Mouse (Mus musculus) kidney, embryonic 14.5 days (tissue): ENCODE measurements at regions not wholly inside any gene's neighbourhood (a gene's known extent, or its start where the extent isn't known, plus 50 kb on each side); places are given as distances from the start of the nearest gene placed in this dataset.
A peak's percentile ranks its signal among the peaks of the same experiment; 100 is the strongest.

Experiments used
- ATAC-seq: fragments of 200-750 bp; cut with Nextera tagmentation; 2 replicates; pipeline ENCODE4 v1.8.0; 2017; ENCODE audit warnings: moderate number of reproducible peaks, mild to moderate bottlenecking, moderate TSS enrichment, moderate library complexity; ENCODE audit not compliant: low FRiP score, low TSS enrichment
- H3K27ac ChIP-seq: fragments of 300-500 bp; sonication (generic); 2 replicates; pipeline ENCODE4 v1.5.1; 2014; ENCODE audit warnings: low read depth, mild to moderate bottlenecking, low read length, moderate library complexity, mixed read lengths
- H3K27me3 ChIP-seq: fragments of 300-500 bp; sonication (generic); 2 replicates; pipeline ENCODE4 v1.6.1; 2014; ENCODE audit warnings: mild to moderate bottlenecking, low read length; ENCODE audit not compliant: control insufficient read depth, insufficient read depth
- H3K36me3 ChIP-seq: fragments of 300-500 bp; sonication (generic); 2 replicates; pipeline ENCODE4 v1.6.1; 2014; ENCODE audit warnings: low read length, mixed read lengths; ENCODE audit not compliant: control insufficient read depth, insufficient read depth
- H3K4me1 ChIP-seq: fragments of 300-500 bp; sonication (generic); 2 replicates; pipeline ENCODE4 v1.6.1; 2014; ENCODE audit warnings: low read length, mixed read lengths; ENCODE audit not compliant: control insufficient read depth, insufficient read depth
- H3K4me2 ChIP-seq: fragments of 300-500 bp; sonication (generic); replicated peaks from 2 replicates; pipeline ENCODE4 v1.6.1; 2014; ENCODE audit warnings: low read depth, mild to moderate bottlenecking, low read length
- H3K4me3 ChIP-seq: fragments of 300-500 bp; sonication (generic); 2 replicates; pipeline ENCODE4 v1.5.1; 2014; ENCODE audit warnings: mild to moderate bottlenecking, low read length
- H3K9ac ChIP-seq: fragments of 300-500 bp; sonication (generic); 2 replicates; pipeline ENCODE4 v1.6.1; 2014; ENCODE audit warnings: low read depth, mild to moderate bottlenecking, low read length, moderate library complexity
- H3K9me3 ChIP-seq: fragments of 300-500 bp; sonication (generic); 2 replicates; pipeline ENCODE4 v1.6.1; 2016; ENCODE audit warnings: low read length; ENCODE audit not compliant: control insufficient read depth
- WGBS: fragments of 180-500 bp; shearing (Covaris S2); extraction: QIAGEN DNeasy Blood & Tissue Kit; methylation state at CpG from one replicate; pipeline ENCODE4 v1.1.7; 2014; 5-methylcytosine and 5-hydroxymethylcytosine counted together

DNA sequence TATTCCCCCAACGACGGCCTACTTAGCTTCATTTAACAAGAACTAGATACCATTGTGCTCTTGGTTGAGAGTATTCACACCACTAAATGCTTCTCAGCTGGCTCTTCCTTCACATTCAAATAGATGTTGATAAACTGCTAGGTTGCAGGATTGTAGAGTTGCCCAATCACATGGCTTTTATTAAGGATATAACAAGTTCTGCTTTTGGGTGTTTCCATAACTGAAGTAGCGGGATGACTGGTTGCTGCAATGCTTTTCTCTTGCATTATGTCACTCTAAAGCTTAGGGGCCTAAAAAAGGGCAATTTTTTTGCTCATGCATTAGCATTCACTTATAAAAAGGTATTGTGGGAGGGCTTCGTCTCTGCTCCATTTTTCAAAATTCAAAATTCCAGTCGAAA, 641.9 kb downstream of the Robo2 start:
- Histone ChIP-seq H3K4me3 (no peak overlapping the region), H3K4me1 (no peaks in the 10 kb centered on the region), H3K27me3 (no peaks in the 10 kb centered on the region), H3K36me3 (no peaks in the 10 kb centered on the region), H3K27ac (no peak overlapping the region), H3K4me2 (no peak overlapping the region), H3K9ac (no peak overlapping the region), H3K9me3 (no peaks in the 10 kb centered on the region)
- no peak for ATAC-seq
- WGBS = 88% methylated on average over 5 of the region's 5 CpGs

DNA sequence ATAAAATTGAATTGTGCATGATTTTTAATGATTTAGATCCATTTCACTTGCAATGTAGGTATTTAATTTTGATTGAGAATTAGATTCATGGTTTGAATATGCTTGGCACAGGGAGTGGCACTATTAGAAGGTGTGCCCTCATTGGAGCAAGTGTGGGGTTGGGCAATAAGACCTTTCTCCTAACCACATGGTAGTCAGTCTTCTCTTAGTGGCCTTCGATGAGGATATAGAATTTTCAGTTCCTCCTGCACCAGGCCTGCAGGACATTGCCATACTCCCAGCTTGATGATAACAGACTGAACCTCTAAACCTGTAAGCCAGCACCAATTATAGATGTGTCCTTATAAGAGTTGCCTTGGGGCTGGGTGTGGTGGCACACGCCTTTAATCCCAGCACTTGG, 642.9 kb downstream of the Robo2 start:
- no peaks in the 10 kb centered on the region for H3K9me3 ChIP-seq
- 93% methylated on average over 2 of the region's 2 CpGs for WGBS
- no peak overlapping the region for H3K9ac ChIP-seq
- no peaks in the 10 kb centered on the region for H3K36me3 ChIP-seq
- no peak for ATAC-seq
- no peaks in the 10 kb centered on the region for H3K27me3 ChIP-seq
- H3K4me2 ChIP-seq = no peak overlapping the region
- no peak overlapping the region for H3K27ac ChIP-seq
- H3K4me3 ChIP-seq = no peak overlapping the region
- H3K4me1 ChIP-seq = no peaks in the 10 kb centered on the region

DNA sequence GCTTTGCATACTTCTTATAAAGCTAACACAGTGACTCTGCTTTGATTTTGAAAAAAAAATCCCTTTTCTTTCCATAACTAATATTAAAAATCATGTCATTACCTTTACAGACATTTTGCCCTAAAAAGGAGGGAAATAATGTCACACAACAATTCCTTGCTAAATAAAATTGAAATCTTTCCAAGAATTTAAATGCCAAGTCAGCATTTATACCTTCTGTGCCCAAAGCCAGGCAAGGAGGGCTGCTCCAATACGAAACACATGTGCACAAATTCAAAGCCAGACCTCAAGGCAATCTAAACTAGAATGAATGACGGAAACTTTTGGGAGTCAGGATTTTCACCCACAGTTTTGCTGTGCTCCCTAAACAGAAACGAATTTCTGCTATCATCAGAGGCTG, 646.4 kb downstream of the Robo2 start:
- no peak overlapping the region for H3K9ac ChIP-seq
- no peaks in the 10 kb centered on the region for H3K27me3 ChIP-seq
- no peak for ATAC-seq
- H3K9me3 ChIP-seq = no peaks in the 10 kb centered on the region
- no peak overlapping the region for H3K27ac ChIP-seq
- H3K4me3 ChIP-seq = no peak overlapping the region
- WGBS = 88% methylated on average over 3 of the region's 3 CpGs
- H3K4me1 ChIP-seq = no peaks in the 10 kb centered on the region
- H3K36me3 ChIP-seq = no peaks in the 10 kb centered on the region
- no peak overlapping the region for H3K4me2 ChIP-seq

DNA sequence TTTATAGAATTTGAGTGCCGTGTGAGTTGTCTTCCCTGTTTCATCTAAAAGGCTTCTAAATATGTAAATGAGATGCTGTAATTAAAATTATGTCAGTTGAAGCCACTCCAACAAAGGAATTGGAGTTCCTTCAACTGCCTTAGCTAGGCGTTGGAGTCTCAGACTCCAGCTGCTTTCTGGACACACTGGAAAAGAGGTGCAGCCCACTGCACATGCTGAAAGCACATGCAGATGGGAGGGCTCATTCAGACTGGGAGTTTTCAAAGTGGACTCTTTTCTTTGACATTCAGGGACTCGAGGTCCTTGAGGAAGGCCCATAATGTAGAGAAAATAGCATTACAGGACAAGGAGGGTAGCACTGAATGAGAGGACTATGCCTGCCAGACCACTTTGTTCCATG, 650.7 kb downstream of the Robo2 start:
- H3K4me3 ChIP-seq = no peak overlapping the region
- no peaks in the 10 kb centered on the region for H3K4me1 ChIP-seq
- H3K27me3 ChIP-seq = no peaks in the 10 kb centered on the region
- H3K4me2 ChIP-seq = no peak overlapping the region
- no peaks in the 10 kb centered on the region for H3K36me3 ChIP-seq
- no peak for ATAC-seq
- H3K9me3 ChIP-seq = no peaks in the 10 kb centered on the region
- 77% methylated on average over 3 of the region's 3 CpGs for WGBS
- no peak overlapping the region for H3K9ac ChIP-seq
- H3K27ac ChIP-seq = no peak overlapping the region

DNA sequence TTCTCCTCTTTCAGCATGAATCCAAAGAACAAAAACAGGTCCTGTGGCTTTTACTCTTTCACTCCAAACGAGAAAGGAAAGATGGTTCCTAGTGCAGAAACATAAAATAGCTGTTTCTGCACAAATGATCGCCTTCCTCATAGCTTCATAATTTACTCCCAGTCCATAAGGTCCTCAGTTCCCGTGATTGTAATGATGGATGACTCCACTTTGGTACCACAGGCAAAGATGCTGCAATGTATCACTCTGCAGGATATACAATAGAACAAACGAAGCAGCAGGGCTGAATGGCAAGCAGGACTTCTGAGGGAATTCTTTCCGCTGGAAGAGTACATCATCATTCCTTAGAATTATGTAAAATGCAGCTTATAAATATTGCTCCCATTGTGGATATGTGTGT, 652.8 kb downstream of the Robo2 start:
- no peak overlapping the region for H3K27ac ChIP-seq
- H3K4me2 ChIP-seq = no peak overlapping the region
- H3K36me3 ChIP-seq = no peaks in the 10 kb centered on the region
- no peaks in the 10 kb centered on the region for H3K9me3 ChIP-seq
- ATAC-seq = no peak
- no peak overlapping the region for H3K9ac ChIP-seq
- no peaks in the 10 kb centered on the region for H3K27me3 ChIP-seq
- WGBS = 54% methylated on average over 5 of the region's 5 CpGs
- no peak overlapping the region for H3K4me3 ChIP-seq
- H3K4me1 ChIP-seq = no peaks in the 10 kb centered on the region

DNA sequence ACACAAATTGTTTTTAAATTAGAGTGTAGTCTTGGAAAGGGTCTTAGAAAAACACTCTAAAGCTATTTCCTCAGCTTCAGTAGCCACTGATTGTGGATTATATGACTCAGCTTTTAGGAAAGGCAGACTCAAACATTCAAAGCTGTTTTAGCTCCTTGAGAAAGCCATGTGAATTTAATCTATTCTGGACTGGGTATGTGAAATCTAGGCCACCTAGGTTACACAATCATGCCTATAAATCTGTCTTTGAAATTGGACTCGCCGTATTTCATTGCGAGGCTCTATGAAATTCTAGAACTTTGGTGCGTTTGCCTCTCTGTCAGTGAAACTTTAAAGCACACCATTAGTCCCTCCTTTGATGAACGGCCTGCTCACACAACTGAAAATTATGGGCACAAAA, 657.3 kb downstream of the Robo2 start:
- Histone ChIP-seq H3K36me3 (no peaks in the 10 kb centered on the region), H3K4me2 (no peak overlapping the region), H3K27me3 (no peaks in the 10 kb centered on the region), H3K9me3 (no peaks in the 10 kb centered on the region), H3K9ac (no peak overlapping the region), H3K4me1 (no peaks in the 10 kb centered on the region), H3K4me3 (no peak overlapping the region), H3K27ac (no peak overlapping the region)
- WGBS = 17% methylated on average over 5 of the region's 5 CpGs
- peak; percentile 75; the same call in 1 of the 2 replicates for ATAC-seq

DNA sequence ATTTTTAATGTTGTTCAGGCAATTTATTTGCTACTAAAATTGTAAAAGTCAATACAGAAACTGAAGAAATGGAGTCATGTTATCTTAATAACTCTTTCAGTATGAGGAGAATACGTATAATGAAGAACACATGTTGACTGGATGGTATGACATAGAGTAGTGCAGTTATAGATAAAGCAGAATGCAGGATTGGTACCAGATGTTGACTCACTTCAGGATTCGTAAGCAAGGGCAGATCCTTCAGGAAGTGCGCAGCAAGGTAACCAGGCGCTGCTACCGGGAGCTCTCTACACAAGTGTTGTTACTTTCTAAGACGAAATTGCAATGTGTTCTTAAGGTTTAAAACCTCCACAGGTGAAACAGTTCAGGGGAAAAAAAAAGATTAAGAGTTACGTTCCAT, 683.3 kb downstream of the Robo2 start:
- H3K4me3 ChIP-seq = no peak overlapping the region
- WGBS = 82% methylated on average over 7 of the region's 7 CpGs
- no peaks in the 10 kb centered on the region for H3K4me1 ChIP-seq
- H3K36me3 ChIP-seq = no peaks in the 10 kb centered on the region
- ATAC-seq = no peak
- H3K27me3 ChIP-seq = no peaks in the 10 kb centered on the region
- H3K27ac ChIP-seq = no peak overlapping the region
- no peak overlapping the region for H3K9ac ChIP-seq
- H3K4me2 ChIP-seq = no peak overlapping the region
- no peaks in the 10 kb centered on the region for H3K9me3 ChIP-seq

DNA sequence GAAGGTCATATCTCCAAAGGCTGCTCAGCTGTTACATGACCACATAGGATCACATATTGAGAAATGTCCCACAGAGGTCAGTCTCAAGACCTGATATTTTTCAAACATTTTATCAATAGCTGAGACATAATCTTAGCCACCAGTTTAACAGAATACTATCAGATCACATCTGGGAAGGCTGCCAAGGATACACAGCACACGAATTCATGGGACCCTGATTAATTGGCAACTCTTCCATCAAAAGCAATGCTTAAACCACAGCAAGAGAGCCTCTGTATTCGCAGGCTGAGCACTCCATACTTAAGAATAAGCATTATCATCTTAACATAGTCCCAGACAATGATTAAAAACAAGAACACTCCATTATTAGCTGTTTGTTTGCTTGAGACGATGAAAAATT, 691.9 kb downstream of the Robo2 start:
- Histone ChIP-seq H3K4me3 (no peak overlapping the region), H3K4me1 (no peaks in the 10 kb centered on the region), H3K9ac (no peak overlapping the region), H3K27me3 (no peaks in the 10 kb centered on the region), H3K27ac (no peak overlapping the region), H3K4me2 (no peak overlapping the region), H3K9me3 (no peaks in the 10 kb centered on the region), H3K36me3 (no peaks in the 10 kb centered on the region)
- WGBS = 70% methylated on average over 3 of the region's 3 CpGs
- no peak for ATAC-seq

DNA sequence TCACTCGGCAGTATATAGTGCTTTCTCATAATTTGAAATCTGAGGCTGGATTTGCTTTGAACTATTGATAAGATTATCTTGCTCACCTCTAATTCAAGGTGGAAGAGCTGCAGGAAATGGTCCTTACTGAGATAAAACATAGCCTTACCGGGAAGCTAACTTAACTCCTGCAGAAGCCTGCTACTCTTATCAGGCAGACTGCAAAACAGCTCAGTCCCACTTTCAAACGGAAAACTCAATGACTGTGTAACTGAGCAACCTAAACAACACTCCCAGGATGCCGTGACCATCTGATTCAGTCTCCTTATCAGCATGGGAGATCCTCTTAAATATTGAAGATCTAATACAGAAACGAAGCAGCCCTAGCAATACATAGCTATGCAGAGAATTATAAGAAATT, 695.3 kb downstream of the Robo2 start:
- Histone ChIP-seq H3K9me3 (no peaks in the 10 kb centered on the region), H3K27me3 (no peaks in the 10 kb centered on the region), H3K4me3 (no peak overlapping the region), H3K36me3 (no peaks in the 10 kb centered on the region), H3K4me2 (no peak overlapping the region), H3K4me1 (no peaks in the 10 kb centered on the region), H3K27ac (no peak overlapping the region), H3K9ac (no peak overlapping the region)
- no peak for ATAC-seq
- WGBS = 64% methylated on average over 5 of the region's 5 CpGs

DNA sequence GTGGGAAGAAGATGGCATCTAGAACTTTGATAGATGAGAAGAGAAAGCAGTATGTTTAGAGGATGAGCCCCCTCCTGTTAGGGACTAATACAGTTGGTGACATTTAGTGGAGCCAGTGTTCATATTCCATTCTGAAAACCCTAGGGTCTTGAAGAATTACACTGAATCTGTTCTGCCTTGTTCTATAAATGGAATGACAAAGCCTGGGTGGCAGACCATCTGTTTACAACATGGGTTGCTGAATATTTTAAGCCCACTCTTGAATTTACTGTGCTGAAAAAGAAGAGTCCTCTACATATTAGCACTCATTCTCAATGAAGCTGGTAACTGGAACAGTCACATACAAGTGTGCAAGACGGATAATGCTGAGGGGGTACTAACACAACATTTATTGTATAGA, 704.6 kb downstream of the Robo2 start:
- Histone ChIP-seq H3K9me3 (no peaks in the 10 kb centered on the region), H3K27ac (no peak overlapping the region), H3K27me3 (no peaks in the 10 kb centered on the region), H3K36me3 (no peaks in the 10 kb centered on the region), H3K4me2 (no peak overlapping the region), H3K4me3 (no peak overlapping the region), H3K4me1 (no peaks in the 10 kb centered on the region), H3K9ac (no peak overlapping the region)
- WGBS = 89% methylated on average over 1 of the region's 1 CpGs
- ATAC-seq = no peak
